Mouse (Mus musculus) G1E (cell line): ENCODE results near the gene Nlrp4b. TPM values are rescaled to one million over a fixed set of nuclear protein-coding genes. Genes with fewer than 3 reads are reported as not detected.
"Not testable (repeated sequence)": the region's sequence is repeated elsewhere in the genome, so short reads cannot be mapped to it uniquely, and the experiment has no call there.

ENCODE experiments used
- ATAC-seq: 2 replicates; pipeline ENCODE4 v1.8.0; 2016; ENCODE audit warnings: mild to moderate bottlenecking; ENCODE audit not compliant: insufficient number of reproducible peaks, poor library complexity, low FRiP score, severe bottlenecking; ENCODE audit errors: extremely low read depth
- DNase-seq: peaks from one replicate; pipeline ENCODE4 v3.0.0; 2012; ENCODE audit warnings: low spot score
- H3K27me3 ChIP-seq: 2 replicates; pipeline ENCODE4 v1.6.1; 2012; ENCODE audit warnings: mild to moderate bottlenecking, low read length, inconsistent platforms; ENCODE audit not compliant: insufficient read depth
- H3K36me3 ChIP-seq: replicated peaks from 2 replicates; pipeline ENCODE3; 2012; ENCODE audit warnings: mild to moderate bottlenecking, inconsistent platforms
- H3K4me1 ChIP-seq: 2 replicates; pipeline ENCODE4 v1.6.1; 2012; ENCODE audit warnings: low read depth, low read length, inconsistent platforms, mixed read lengths; ENCODE audit not compliant: insufficient read depth
- H3K4me3 ChIP-seq: 2 replicates; pipeline ENCODE4 v1.5.1; 2012; ENCODE audit warnings: low read depth, mild to moderate bottlenecking, inconsistent platforms, low read length, moderate library complexity, mixed read lengths
- H3K9me3 ChIP-seq: replicated peaks from 2 replicates; pipeline ENCODE4 v1.6.1; 2012; ENCODE audit warnings: inconsistent platforms
- CTCF ChIP-seq: IDR thresholded peaks from 2 replicates; pipeline ENCODE4 v1.5.1; 2012; ENCODE audit warnings: low read depth, low read length, inconsistent platforms, mixed read lengths
- GATA1 ChIP-seq: IDR thresholded peaks from 2 replicates; pipeline ENCODE4 v1.6.1; 2012; ENCODE audit warnings: borderline replicate concordance, low read length, inconsistent platforms, mixed read lengths
- GATA2 ChIP-seq: IDR thresholded peaks from 2 replicates; pipeline ENCODE4 v1.6.1; 2012; ENCODE audit warnings: low read depth, low read length, inconsistent platforms, borderline replicate concordance
- POLR2AphosphoS5 ChIP-seq: IDR thresholded peaks from 2 replicates; pipeline ENCODE4 v1.6.1; 2012; ENCODE audit warnings: low read depth, low read length, inconsistent platforms; ENCODE audit not compliant: insufficient replicate concordance
- TAL1 ChIP-seq: conservative IDR thresholded peaks from 2 replicates; pipeline ENCODE4 v1.6.1; 2012; ENCODE audit warnings: low read depth, low read length, inconsistent platforms, mixed read lengths
- polyA plus RNA-seq: library from polyadenylated mRNA; stranded (reverse); fragments of >175 nt; gene quantifications from 2 replicates; pipeline ENCODE4 v1.2.3, GENCODE M21; 2012
- total RNA-seq, 2 experiments: library from RNA; stranded (forward) in 1 of 2; stranded (reverse) in 1 of 2; fragments of 200-1000 nt in 1 of 2; fragments of >200 nt in 1 of 2; fragmentation: Nextera tagmentation in 1 of 2; gene quantifications; 2 replicates each; pipeline ENCODE4 v1.2.3; 2014 to 2017

Gene Nlrp4b
- total RNA-seq (2014; fragmentation: Nextera tagmentation) (not detected in 2 replicates), total RNA-seq (2017) (0.05 TPM in 1 of 2 replicates, not detected in the other), polyA plus RNA-seq (not detected in 2 replicates)

- Histone ChIP-seq H3K36me3 (no peaks in the 10 kb centered on the region), H3K9me3 (no peaks in the 10 kb centered on the region), H3K27me3 (no peaks in the 10 kb centered on the region), H3K4me1 (no peaks in the 10 kb centered on the region), H3K4me3 (no peak within 1 kb of the TSS)
- no peak for DNase-seq
- ATAC-seq: no peak
- TF ChIP-seq POLR2AphosphoS5: no peak
- TF ChIP-seq TAL1: no peak
- TF ChIP-seq GATA2: no peak
- no peak for TF ChIP-seq CTCF
- no peak for TF ChIP-seq GATA1
Observed at GRCm38 (mm10) chr7:10687489-10687888, at the start of gene Nlrp4b. TSS of gene Nlrp4b (plus strand) at chr7:10687789.

- no peak for ATAC-seq
- no peak for TF ChIP-seq POLR2AphosphoS5
- no peak for TF ChIP-seq GATA2
- no peak for TF ChIP-seq GATA1
- no peak for TF ChIP-seq CTCF
- no peak for TF ChIP-seq TAL1
- no peaks in the 10 kb centered on the region for H3K9me3 ChIP-seq
- no peaks in the 10 kb centered on the region for H3K36me3 ChIP-seq
- no peaks in the 10 kb centered on the region for H3K27me3 ChIP-seq
- no peak for DNase-seq
- no peak within 1 kb of the TSS for H3K4me3 ChIP-seq
- no peaks in the 10 kb centered on the region for H3K4me1 ChIP-seq
Observed at GRCm38 (mm10) chr7:10754264-10754663, 66.7 kb downstream of the Nlrp4b start, which contains the start of gene Vmn1r71. TSS of gene Vmn1r71 (minus strand) at chr7:10754364.

GRCm38 (mm10) chr7:10757551-10757950 is 70.0 kb downstream of the Nlrp4b start:
- H3K4me1 ChIP-seq, H3K27me3 ChIP-seq, H3K9me3 ChIP-seq, H3K4me3 ChIP-seq, H3K36me3 ChIP-seq, ATAC-seq, DNase-seq: not testable (repeated sequence)

Other genes starting within 250 kb of the Nlrp4b start
- not detected in 2 replicates for gene Vmn1r67, start 244.5 kb upstream of the Nlrp4b start, total RNA-seq (2014; fragmentation: Nextera tagmentation)
- 0.05 TPM in 1 of 2 replicates, not detected in the other for gene Vmn1r67, start 244.5 kb upstream of the Nlrp4b start, total RNA-seq (2017)
- gene Vmn1r67, start 244.5 kb upstream of the Nlrp4b start, polyA plus RNA-seq: not detected in 2 replicates
- gene Zik1, start 192.4 kb upstream of the Nlrp4b start, total RNA-seq (2014; fragmentation: Nextera tagmentation): not detected in 2 replicates
- 0.06 and 0.22 TPM in 2 replicates for gene Zik1, start 192.4 kb upstream of the Nlrp4b start, total RNA-seq (2017)
- gene Zik1, start 192.4 kb upstream of the Nlrp4b start, polyA plus RNA-seq: not detected in 2 replicates
- not detected in 2 replicates for gene Vmn1r68, start 129.3 kb upstream of the Nlrp4b start, total RNA-seq (2014; fragmentation: Nextera tagmentation)
- 0.05 and 0.06 TPM in 2 replicates for gene Vmn1r68, start 129.3 kb upstream of the Nlrp4b start, total RNA-seq (2017)
- not detected in 2 replicates for gene Vmn1r68, start 129.3 kb upstream of the Nlrp4b start, polyA plus RNA-seq
- gene Vmn1r69, start 74.1 kb upstream of the Nlrp4b start, total RNA-seq (2014; fragmentation: Nextera tagmentation): not detected in 2 replicates
- gene Vmn1r69, start 74.1 kb upstream of the Nlrp4b start, total RNA-seq (2017): 0.12 and 0.55 TPM in 2 replicates
- gene Vmn1r69, start 74.1 kb upstream of the Nlrp4b start, polyA plus RNA-seq: not detected in 2 replicates
- gene Vmn1r70, start 56.3 kb upstream of the Nlrp4b start, total RNA-seq (2014; fragmentation: Nextera tagmentation): not detected in 2 replicates
- 0.27 TPM in 1 of 2 replicates, not detected in the other for gene Vmn1r70, start 56.3 kb upstream of the Nlrp4b start, total RNA-seq (2017)
- not detected in 2 replicates for gene Vmn1r70, start 56.3 kb upstream of the Nlrp4b start, polyA plus RNA-seq
- not detected in 2 replicates for gene Vmn1r71, start 66.6 kb downstream of the Nlrp4b start, total RNA-seq (2014; fragmentation: Nextera tagmentation)
- gene Vmn1r71, start 66.6 kb downstream of the Nlrp4b start, total RNA-seq (2017): 0.05 and 0.06 TPM in 2 replicates
- not detected in 2 replicates for gene Vmn1r71, start 66.6 kb downstream of the Nlrp4b start, polyA plus RNA-seq
- not detected in 2 replicates for gene Zscan4b, start 217.3 kb downstream of the Nlrp4b start, total RNA-seq (2014; fragmentation: Nextera tagmentation)
- not detected in 2 replicates for gene Zscan4b, start 217.3 kb downstream of the Nlrp4b start, total RNA-seq (2017)
- gene Zscan4b, start 217.3 kb downstream of the Nlrp4b start, polyA plus RNA-seq: not detected in 2 replicates